Mouse (Mus musculus) kidney, adult 2 months (tissue): ENCODE results near the gene Rin2.

Source experiments
- CTCF ChIP-seq: fragments of 200-500 bp; conservative IDR thresholded peaks from 2 replicates; pipeline ENCODE4 v1.5.1; 2011; ENCODE audit warnings: low read depth, mild to moderate bottlenecking, control low read depth, low read length, moderate library complexity, mixed read lengths; ENCODE audit not compliant: insufficient read depth, insufficient read length
- POLR2A ChIP-seq: fragments of 200-500 bp; IDR thresholded peaks from one replicate; pipeline ENCODE4 v1.6.1; 2011; ENCODE audit warnings: low read depth, low read length, control low read depth

DNA sequence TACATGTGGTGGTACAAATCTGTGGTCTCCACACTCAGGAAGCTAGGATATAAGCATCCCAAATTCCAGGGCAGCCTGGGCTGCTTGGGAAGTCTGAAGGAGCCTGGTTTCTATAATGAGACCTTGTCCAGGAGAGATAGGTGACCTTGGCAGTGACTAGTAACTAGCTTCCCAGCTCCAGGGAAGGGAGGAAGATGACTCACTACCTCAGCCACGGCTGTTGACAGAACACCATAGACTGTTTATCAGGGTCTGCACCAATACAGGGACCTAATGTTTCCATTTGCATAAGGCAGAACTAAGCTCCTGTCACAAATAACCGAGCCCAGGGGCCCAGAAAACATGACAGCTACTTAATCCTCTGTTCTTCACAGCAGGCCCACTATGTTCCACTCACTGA is 132.3 kb downstream of the Rin2 start:
- TF ChIP-seq CTCF (no peak), POLR2A (no peak)
